Mouse (Mus musculus) left cerebral cortex, postnatal 14 days (tissue): Measurements from ENCODE around the gene Cdh23. TPM values are rescaled to one million over a fixed set of nuclear protein-coding genes. Genes with fewer than 3 reads are reported as not detected.

Source experiments
- DNase-seq, 2 experiments: peaks; one replicate each; pipeline ENCODE4 v3.0.0; 2021 to 2022; ENCODE audit warnings: low spot score in 2 of 2, mixed read lengths in 1 of 2
- intact Hi-C: fragments of 180-260 bp; cut with DNase I; formaldehyde crosslinking; loops from one replicate; pipeline ENCODE4 v1.15.1; 2025
- total RNA-seq, 2 experiments: library from RNA; stranded (reverse); gene quantifications; 2 replicates each; pipeline ENCODE4 v1.2.3; 2021

Cdh23 gene
- total RNA-seq, 2 experiments from 2014 or later, result 1.5 to 2.0 TPM

DNA sequence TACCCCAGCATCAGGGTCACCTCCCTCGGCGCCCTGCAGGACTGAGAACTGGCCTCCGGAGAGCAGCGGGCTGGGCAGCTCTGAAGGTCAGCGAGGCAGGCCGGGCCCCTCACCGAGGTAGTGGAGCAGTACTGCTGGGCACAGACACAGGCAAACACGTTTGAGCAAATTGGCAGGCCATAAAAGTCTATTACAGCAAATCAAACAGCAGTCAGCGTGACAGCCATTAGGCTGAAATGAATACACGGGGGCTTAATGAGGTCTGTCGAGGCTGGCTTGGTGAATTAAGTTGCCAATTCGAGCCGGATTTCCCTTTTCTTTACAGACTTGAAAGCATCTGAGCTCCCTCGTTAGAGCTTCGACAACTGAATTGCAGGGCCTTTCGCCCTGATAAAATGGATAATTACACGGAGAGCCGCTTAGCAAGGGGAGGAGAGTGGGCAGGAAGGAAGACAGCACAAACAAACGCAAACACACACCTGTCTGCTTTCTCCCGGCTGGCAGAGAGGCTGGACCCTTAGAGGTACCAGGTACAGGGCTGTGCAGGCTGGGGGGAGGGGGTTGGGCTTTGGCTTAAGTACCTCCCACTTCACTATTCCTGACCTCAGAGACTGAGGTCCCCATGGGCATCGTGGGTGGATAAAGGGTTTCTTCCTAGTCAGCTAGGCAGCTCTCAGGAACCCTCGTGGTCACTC lies 103.3 kb downstream of the Cdh23 start:
- DNase-seq, result peak; percentile 10 to 15
- intact Hi-C loops, result no loop called here

DNA sequence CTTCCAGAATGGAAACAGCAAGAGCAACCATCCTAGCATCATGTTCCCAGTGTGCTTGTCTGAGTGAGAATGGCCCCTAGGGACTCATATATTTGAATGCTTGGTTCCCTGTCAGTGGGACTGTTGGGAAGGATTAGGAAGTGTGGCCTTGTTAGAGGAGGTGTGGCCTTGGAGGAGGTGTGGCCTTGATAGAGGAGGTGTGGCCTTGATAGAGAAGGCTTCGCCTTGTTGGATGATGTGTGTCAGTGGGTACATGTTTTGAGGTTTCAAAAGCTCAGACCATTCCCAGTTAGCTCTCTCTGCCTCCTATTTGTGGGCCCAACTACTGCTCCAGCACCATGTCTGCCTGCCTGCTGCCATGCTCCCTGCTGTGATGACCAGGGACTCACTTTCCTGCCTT lies 105.0 kb downstream of the Cdh23 start:
- intact Hi-C loops, result no loop called here
- no peak for DNase-seq

DNA sequence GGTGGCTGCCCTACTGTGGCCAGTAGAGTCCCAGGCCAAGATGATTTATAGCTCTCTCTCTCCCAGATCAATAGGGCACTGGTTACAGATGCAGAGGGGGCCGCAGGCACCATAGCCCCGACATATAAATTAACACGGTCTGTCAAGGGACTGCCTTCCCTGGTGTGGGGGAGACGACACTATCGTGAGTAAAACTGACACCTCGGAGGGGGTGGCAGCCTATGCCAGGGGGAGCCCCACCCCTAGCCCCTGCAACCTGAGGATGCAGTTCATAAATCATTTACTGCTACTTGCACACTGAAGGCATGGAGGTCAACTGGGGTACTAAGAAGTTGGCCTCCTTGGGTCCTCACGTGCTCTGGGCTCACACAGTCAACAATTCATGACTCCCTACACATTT lies 106.0 kb downstream of the Cdh23 start:
- intact Hi-C loops, result no loop called here
- DNase-seq, result no peak

DNA sequence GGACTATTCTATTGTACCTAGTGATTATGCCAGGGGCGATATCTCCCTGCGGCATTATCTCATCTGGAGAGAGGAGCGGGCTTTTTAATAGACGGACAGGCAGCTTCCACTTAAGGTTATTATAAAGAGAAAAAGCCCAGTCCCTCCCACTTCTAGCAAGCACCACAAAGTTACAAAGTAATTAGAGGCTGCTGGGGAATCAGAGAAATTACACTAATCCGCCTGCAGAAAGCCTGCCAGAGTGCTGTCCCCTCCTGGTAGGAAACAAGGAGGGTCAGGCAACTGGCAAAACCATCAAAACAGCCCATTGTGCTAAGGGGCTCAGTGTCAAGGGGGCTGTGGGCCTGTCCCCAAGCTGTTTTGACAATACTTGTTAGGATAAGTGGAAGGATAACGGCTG lies 110.6 kb downstream of the Cdh23 start:
- intact Hi-C loops, result no loop called here
- no peak for DNase-seq

DNA sequence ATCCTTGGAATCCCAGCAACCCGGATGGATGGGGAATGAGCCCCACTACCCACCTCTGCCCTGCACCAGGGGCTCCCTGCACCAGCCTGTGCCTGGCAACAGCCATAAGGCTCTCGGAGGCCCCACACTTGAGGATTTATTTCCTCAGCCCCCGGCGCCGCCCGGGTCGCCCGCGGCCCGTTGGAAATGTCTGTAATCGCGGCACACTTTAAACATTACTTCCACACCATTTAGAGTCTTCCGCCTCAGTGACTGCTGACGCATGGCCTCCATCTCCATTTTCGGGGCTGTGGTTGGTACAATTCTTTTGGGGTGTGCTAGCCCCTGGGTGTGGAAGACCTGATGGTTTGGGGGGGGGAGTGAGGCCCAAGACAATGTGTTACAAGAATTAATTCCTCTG lies 113.3 kb downstream of the Cdh23 start:
- intact Hi-C loops, result no loop called here
- DNase-seq, result no peak

DNA sequence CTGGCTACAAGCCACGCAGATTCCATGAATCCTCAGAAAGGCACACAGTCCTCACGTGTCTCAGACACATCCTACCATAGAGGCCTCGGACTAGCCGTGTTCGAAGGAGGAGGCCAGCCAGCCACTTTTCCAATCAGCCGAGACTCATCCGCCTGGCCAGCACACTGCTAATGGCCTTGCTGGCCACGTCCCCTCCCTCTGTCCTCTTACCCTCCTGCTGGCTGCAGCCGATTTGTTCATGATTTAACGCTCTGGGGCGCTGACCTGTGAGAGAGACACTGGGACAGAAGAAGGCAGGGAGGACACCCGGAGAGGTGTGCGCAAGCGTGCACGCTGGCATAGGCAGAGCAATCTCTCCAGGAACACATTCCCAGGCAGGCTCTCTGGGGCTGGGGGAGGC lies 115.6 kb downstream of the Cdh23 start:
- no peak for DNase-seq
- intact Hi-C loops, result no loop called here

DNA sequence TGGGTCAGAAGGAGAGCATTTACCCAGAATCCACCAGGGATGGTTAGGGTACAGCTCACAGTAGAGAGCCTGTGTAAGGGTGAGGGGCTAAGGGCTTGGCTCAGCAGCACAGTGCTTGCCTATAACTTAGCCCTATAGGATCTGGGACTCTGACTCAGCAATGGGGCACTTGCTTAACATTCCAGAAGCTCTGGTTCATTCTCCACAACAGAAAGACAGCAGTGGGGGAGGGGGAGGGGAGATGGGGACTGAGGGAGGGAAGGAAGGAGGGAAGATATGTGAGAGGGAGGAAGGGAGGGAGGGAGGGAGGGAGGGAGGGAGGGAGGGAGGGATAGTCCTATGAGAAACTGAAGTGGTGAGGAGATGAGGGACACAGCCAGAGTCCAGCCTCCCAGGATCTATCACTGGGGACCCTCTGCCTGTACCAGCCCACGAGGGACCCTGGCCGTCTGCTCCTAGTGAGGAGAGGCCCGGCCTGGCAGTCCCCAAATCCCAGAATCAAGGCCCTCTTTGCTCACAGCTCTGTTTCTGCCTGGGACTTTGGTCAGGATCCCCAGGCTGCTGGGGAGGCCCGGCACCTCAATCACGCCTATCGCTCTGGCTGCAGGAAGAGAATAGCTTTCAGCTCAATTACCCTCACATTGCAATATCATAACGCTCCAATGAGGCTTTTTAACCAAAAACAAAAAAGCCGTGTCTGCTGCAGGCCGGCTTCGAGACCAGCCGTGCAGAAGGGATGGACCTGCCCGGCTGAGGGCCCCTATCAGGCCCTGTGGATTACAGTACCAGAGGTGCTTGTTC lies 117.4 kb downstream of the Cdh23 start:
- no peak for DNase-seq
- intact Hi-C loops, result no loop called here

DNA sequence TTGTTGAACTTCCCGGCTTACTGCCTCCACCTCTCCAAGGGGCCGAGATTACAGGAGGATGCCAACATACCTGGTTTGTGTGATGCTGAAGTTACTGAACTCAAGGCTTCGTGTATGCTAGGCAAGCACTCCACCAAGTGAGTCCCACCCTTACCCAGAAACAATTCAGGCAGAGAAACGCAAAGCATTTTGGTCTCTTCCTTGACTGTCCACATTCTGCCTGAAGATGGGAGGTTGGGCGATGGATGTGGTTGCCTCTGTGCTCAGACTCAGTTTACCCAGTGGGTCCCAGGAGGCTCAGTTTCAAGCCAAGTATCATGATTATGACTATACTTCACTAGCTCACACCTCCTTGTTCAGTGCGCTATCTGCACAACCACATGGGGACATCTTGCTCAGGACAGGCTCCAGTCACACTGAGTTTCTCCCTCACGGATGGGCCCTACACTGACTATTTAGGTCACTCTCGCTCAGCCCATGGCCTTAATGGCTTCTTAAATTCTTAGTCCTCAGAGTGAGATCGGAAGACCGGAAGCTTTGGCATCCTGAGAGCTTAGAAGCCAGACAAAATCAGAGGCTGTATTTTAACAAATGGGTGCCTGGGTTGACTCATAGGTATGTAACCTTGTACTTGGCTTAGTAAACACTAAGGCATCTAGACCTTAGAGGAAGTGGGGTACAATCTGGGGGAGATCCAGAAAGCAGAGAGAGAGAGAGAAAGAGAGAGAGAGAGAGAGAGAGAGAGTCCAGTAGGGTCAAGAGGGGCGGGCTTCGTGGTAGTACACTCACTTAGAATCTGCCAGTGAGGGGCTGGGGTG lies 118.2 kb downstream of the Cdh23 start:
- intact Hi-C loops, result no loop called here
- no peak for DNase-seq

DNA sequence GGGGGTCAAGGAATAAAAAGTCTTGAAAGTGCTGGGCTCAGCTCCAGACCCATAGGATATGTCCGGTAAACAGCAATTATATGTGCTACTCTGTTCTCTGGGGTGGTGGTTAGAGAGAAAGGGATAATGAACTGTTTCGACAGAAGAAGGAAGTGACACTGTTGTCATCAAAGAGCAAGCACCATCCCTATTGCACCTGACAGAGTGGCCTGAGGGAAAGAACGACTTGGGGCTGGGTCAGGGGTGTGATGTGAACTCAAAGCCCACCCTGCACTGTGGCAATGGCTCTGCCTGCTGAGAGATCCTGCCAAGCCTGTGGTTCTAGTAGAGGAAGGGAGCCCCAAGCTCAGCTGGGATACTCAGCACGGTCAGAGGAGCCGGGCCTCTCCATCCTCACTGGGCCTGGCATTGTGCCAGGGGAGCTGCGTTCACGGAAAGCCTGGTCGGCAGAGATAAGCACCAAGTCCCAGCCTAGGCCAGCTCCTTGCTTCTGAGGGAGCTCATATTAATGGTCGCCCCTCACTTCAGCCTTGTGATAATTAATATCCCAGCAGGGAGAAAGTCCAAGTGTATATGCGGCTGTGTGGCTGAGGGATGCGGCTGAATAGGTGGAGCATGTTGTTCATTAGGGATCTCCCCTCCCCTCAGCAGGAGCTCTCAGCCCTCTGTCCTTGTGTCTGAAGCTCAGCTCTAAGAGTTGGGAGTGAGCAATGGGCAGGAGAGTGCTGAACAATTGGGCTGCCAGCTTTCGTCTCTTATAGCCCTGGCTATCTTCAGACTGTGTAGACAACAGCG lies 119.0 kb downstream of the Cdh23 start:
- no peak for DNase-seq
- intact Hi-C loops, result no loop called here

DNA sequence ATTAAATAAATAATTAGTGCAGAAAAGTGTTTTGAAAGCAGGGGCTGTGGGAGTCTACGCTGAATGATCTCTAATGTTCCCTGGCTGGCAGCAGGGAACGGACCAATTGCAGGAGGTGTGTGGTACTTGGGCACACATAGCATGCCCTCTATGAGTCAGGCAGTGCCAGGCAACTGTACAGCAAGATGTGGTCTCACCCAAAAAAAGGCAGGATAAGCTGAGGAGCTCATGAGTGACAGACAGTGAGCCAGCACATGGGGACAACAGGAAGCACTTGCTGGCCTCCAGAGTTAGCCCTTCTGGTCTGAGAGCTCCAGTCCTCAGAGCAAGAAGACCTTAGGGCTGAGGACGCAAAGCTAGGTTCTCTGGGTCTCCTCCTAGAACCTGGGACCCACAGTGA lies 121.4 kb downstream of the Cdh23 start:
- no peak for DNase-seq
- intact Hi-C loops, result no loop called here

DNA sequence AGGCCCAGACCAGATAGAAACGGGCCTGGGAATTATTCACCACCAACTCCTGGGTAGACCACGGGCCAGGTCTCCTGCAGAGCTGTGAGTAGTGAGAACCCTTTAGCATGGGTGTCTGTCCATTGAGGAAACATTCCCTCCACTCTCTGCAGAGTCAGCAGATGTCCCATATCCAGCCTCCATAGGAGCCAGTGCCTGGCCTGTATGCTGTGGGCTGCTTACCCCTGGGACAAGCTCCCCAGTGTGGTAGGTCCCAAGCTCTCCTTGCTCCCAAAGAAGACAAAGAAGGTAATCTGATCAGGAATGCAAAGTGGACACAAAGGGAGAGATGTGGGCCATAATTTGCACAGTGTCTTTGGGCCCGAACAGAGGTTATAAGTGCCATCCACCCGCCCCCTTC lies 124.8 kb downstream of the Cdh23 start:
- no peak for DNase-seq
- intact Hi-C loops, result no loop called here

DNA sequence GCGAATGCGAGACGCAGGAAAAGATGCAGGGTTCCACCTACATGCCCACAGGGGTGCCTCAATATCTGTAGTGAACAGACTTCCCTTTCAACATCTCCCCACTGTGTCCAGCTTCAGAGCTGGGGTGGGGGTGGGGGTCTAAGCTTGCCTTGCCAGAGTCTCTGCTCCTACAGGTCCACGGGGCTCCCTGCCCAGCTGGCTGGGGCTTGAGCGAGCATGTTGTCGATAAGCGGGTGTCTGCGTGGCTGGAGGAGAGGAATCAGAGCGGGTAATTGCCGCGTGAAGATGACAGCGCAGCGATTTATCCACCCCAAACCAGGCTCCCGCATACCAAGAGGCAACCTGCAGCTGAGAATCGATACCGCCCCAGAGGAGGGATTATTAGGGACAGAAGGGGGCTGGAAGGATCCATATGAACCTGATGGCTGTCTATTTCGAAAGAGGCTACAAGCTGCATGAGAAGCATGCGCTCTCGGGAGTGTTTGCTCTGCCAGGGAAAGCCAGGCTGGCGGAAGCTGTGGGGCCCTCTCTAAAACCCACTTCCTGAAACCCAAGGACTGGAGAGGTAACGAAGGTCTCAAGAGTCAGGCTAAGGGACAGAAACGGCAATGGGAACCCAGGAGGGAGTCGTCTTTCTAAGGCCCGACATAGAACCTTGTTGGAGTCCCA lies 129.8 kb downstream of the Cdh23 start:
- DNase-seq, result no peak
- intact Hi-C loops, result no loop called here

DNA sequence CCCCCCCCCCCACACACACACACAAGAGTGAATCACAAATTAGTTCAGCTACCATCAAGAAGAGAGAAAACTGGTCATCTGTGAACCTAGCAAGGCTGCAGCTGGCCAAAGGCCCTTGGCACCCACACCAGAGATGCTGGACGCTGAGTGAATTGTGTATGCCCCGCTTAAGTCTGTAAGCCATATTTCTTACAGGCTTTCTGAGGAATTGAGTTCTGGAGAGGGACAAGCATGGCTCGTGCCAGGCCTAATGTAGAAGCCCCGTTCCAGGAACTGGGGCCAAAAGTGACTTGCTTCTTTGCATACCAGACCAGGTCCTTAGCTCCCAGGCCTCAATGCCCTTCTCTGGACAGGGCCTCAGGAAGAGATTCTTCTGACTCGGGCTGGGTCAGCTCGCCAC lies 132.2 kb downstream of the Cdh23 start:
- no peak for DNase-seq
- intact Hi-C loops, result no loop called here

DNA sequence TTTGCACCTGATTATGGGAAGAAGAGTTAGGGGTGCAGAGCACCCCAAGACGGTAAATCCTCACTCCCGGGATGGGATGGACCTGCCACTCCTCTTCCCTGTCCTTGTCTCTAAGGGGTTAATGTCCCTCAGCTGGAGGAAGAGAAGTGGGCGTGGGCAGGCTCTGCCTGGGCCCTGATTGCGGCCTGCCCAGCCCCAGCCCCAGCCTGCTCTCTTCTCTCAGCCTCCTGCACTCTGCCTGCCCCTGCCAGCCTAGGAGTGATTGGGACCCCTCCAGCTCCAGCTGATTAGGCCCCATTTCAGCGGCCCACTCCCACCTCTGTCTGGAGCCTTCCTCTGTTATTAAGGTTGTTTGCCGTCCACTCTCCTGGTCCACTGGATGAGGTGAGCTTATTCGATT lies 133.3 kb downstream of the Cdh23 start:
- no peak for DNase-seq
- intact Hi-C loops, result no loop called here

DNA sequence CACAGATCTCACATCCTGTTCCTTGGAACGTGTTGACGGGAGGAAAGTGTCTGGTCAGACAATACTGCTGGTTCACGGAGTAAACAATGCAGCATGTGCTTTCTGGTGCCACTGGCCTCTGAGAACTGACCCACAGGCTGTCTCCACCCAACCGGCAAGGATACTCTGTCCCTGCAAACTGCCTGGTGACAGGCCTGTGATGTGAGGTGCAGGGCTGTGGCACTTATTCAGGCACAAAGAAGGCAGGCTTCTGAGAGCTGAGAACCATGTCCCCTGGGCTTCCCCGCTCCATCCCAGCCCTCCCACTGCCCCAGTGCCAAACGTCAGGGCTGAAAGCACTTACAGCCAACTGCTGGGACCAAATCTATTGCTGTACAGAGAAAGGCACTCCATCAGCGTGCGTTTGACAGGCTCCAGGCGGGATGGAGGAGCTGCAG lies 137.8 kb downstream of the Cdh23 start:
- intact Hi-C loops, result no loop called here
- no peak for DNase-seq

DNA sequence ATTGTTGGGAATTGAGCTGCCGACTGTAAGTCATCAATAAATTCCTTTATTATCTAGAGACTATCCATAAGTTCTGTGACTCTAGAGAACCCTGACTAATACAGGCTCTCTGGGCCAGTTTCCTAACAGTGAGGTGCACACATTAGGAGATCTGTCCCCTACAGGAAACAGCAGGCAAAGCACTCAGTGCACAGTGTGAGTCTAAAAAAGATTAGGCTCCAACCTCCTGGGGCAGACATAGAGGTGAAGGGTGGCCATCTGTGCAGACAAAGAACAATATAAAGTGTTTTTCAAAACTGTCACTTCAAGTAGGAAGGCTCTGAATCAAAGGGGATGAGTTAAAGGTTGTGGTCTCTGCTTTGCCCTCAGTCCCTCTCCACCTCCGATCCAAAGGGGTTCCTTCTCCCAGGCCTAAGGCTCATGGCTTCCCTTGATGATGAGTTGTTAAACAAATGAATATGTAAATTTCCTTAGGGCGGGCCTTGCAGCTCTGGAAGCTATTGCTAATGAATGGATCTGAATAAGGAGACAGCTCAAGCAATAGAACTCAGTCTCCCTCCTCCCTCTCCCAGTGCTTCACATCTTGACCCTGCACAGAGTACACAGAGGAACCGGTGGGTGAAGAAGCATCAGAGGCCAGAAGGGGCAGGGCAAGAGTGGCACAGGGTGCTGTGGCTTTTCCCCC lies 143.2 kb downstream of the Cdh23 start:
- no peak for DNase-seq
- intact Hi-C loops, result no loop called here

DNA sequence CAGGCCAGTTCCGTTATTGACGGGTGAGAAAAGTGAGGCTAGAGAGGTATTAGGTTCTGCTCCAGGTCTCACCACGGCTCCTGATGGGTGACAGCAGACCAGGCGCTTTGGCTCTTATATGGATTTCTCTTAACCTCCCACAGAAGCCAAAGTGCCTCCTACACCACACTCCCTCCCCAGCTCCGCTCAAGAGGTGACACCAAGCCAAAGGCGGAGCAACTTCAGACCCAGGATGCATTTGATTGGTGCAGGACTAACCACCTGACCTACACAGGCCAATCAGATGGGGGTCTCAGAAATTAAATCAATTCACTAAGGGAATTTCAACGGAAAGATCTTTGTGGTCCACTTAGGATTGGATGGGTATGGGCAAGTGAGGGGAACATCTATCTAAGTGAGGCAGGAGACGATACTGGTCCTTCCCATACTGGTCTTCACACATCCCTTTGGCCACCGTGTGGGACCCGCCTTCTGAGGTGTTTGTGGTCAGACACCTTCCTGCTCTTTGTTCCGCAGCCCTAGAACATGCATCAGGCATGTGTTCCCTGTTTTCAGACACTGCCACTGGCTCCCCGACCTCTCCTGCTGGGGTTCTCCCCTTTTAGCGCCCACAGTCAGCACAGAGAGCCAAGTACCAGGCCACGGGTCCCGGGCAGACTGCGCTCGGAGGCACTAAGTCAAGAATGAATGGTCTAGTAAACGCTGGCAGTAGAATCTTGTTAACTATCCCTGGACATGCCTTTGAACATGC lies 157.0 kb downstream of the Cdh23 start:
- intact Hi-C loops, result no loop called here
- no peak for DNase-seq
